Mouse (Mus musculus) liver (tissue): Measurements from ENCODE around the gene Rab8b.
"Not testable (repeated sequence)": the region's sequence is repeated elsewhere in the genome, so short reads cannot be mapped to it uniquely, and the experiment has no call there.

Experiments used
- DNase-seq: peaks from one replicate; pipeline ENCODE4 v3.0.0-alpha.2; 2020; ENCODE audit warnings: mixed read lengths

The Rab8b gene

GRCm38 (mm10) chr9:66886818-66887217 is 32.7 kb downstream of the Rab8b start:
- peak; percentile 37 for DNase-seq

DNA sequence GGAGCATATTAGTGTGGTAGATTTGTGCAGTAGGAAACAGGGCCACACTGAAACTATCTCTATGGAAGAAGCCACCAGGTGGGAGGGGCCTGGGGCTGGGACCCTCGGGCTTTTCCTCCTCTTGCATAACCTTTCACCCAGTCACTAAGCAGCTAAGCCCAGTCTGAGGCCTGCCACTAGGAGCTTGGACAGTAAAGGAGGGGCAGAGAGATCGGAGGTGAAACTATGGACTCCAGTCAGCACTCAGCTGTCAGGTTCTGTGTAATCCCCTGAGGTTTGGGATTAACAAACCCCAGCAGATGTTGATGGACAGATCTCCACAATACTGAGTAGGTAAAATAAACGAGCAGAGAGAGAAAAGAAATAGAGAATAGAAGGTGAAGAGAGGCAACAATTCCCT is 33.1 kb downstream of the Rab8b start:
- DNase-seq: no peak

DNA sequence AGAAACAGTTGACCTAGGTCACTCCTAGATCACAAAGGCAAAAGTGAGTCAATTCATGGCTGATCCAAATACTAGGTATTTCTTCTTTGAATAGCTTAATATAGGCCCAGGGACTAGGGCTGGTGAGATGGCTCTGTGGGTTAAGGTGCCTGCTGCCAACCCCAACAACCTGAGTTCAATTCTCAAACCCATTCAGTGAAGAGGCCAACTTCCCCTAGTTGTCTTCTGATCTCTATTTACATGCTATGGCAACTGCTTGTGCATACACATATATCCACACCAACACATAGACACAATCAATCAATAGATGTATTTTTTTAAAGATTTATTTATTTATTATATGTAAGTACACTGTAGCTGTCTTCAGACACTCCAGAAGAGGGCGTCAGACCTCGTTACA is 34.9 kb downstream of the Rab8b start:
- DNase-seq: no peak

- DNase-seq: no peak
Measured at GRCm38 (mm10) chr9:66883500-66883899, 36.0 kb downstream of the Rab8b start.

GRCm38 (mm10) chr9:66882406-66882821 is 37.1 kb downstream of the Rab8b start:
- no peak for DNase-seq

DNA sequence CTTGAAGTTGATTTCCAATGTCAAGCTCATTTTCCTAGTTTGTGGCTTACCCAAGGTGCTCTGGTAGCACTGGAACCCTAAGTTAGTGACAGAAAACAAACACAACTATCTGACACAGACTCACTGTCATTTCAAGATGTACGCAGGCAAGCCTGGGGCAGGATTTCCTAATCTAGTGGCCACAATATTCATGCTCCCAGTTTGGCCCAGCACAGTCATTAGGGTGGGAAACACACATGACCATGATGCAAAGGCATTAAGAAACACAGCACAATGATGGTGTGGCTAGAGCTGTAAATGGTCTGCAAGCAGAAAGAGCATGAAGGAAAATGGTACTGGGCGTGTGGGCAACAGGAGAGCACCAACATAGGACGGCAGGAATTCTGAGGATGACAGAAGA is 37.6 kb downstream of the Rab8b start:
- DNase-seq: no peak

DNA sequence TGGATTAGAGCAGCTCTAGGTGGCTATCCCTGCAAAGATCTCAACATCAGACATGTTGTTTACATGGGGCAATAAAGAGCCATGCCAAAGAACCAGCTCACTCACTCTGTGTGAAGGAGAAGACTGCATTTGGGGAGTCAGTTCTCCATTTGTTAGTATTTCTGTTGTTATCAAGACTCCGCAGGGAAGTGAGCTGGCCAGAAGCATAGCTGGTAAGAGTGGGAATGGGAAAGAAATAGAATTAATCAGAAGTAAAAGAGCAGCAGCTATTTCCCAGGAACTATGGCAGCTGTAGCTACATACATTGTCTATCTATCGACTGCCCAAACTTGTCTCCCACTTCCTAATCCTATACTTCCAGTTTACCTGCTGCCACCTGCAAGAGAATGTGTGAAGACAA is 38.7 kb downstream of the Rab8b start:
- no peak for DNase-seq

DNA sequence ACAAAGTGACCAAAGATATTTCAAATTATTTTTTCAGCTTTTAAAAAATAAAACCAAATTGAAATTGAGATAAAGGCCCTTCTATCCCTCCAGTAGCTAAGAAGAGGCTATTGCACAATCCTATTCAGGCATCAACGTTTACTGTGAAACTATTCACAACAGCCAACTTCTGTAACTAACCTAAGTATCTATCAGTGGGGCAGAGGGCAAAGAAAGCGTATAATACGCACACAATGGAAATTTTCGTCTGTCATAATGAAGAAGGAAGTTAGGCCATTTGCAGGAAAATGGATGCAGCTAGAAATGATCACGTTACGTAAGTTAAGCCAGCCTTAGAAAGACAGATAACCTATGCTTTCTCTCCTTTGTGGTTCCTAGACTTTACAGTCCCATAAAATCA is 40.0 kb downstream of the Rab8b start:
- no peak for DNase-seq

DNA sequence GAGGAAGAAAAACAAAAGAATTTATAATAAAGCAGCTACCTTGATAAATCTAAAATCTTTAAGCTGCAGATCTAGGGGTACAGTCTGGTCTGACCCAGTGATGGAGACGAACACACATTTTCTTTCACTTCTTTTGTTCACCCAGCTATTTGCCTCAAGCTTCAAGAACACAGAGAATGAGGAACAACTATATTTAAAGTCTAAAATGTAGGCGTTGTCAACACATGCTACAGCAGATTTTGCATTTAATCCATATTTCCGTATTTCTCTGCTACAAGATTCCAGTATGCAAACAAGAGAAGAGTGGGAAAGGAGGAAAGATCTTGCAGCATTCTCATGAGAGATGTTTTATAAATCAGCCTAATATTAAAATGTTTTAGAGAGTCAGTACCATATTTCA is 40.6 kb downstream of the Rab8b start:
- DNase-seq: no peak

DNA sequence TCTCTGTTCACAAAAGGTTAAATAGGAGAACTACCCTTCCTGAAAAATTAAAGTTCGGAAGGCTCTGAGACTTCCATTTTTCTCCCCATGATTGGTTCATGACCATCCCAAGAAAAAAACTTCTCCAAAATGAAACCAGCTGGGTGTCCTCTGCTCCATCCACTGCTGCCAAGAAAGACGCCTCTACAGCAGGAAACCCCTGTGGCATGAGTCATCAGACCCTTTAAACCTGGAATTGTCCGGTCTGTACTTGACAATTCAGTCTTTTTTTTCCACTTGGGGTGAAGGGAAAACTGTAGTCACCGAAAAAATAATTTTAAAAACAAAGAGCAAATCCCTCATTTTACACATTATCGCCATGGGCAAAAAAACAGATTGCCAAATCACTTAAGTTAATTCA is 42.9 kb downstream of the Rab8b start:
- no peak for DNase-seq

GRCm38 (mm10) chr9:66874297-66874696 is 45.2 kb downstream of the Rab8b start:
- no peak for DNase-seq

DNA sequence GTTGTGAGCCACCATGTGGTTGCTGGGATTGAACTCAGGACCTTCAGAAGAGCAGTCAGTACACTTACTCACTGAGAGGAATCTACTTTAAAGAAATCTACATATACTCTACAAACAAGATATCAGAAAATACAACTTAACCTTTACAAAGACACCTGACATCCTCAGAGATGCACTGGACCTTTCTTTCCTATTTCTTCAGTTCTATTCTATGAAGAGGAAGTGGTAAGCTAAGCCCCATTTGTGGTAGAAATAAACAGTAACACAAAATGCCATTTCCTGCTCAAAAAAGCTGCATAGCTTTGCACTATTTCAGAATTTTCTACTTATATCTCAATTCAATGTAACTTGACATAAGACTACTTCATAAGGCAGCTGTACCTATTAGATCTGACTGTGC is 46.0 kb downstream of the Rab8b start:
- no peak for DNase-seq

DNA sequence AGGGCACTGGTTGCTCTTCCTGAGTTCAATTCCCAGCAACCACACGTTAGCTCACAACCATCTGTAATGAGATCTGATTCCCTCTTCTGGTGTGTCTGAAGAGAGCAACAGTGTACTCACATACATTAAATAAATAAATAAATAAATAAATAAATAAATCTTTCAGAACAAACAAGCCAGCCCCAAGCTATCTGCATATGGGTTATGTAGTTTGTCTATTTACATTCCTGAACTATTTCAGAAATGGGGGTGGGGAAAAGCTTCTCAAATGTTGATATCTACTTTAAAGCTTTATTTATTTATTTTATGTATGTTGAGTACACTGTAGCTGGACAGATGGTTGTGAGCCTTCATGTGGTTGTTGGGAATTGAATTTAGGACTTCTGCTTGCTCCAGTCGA is 46.5 kb downstream of the Rab8b start:
- not testable (repeated sequence) for DNase-seq

DNA sequence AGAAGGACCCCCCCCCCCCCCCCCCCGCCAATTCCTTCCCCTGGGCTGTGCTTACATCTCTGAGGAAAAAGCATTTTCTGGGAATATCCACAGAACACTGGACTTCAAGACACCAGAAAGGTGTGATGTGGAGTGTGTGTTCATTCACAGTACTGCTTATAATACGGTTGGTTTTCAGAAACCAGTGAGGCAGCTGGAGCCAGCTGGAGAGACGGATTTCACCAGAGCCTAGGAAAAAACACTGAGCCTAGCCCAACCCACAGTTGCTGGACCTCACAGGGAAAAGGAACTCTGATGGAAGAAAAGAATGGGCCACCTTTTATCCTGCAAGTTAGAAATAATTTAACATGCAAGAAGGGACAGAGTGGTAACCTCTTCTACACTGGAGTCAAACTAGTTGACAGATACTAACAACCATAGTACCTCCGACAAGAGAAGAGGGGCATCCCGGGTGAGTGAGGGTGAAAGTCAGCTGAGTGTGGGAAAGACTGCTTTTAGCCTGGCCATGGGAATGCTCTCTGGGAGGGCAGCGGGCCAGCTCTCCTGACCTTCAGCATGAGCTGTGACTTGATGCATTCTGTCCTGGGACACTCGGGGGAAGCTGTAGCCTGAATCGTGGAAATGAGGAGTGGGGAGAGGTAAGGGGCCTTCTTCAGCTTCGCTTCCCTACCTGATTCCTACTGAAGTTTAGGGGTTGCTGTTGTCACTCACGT is 47.3 kb downstream of the Rab8b start:
- no peak for DNase-seq

DNA sequence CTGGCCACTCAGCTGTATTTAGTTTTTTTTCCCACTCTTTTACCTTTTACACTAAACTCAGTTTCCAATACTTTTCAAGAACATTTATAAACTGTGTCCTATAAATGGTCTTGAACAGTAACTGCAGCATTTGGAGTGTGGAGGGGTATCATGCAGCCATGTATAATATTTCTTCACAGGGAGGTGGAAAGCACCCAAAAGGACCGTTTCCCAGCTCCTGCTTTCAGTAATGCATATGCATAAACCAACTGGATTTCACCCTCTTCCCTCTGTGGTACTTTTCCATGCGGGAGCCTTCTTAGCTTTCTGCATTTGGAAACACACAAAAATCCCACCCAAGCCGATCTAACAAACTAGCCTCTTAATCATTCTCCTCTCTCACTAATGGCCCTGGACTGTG is 54.8 kb downstream of the Rab8b start:
- DNase-seq: no peak

DNA sequence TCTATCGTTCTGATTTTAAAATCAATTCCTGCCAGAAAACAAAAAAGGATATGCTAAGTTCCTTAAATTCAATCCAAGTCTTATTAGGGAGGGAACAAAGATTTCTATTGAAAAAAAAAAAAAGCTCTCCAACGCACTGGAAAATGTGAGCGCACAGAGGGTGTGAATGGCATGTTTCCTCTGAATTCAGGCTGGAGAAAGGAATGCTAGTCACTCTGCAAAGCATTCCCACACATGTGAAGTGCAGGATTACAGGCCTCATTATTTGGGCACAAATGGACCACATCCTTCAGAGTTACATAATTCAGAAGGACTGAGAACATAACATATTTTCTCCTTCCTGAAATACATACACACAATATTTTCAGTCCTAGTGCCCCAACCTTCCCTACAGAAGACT is 56.0 kb downstream of the Rab8b start:
- DNase-seq: no peak

DNA sequence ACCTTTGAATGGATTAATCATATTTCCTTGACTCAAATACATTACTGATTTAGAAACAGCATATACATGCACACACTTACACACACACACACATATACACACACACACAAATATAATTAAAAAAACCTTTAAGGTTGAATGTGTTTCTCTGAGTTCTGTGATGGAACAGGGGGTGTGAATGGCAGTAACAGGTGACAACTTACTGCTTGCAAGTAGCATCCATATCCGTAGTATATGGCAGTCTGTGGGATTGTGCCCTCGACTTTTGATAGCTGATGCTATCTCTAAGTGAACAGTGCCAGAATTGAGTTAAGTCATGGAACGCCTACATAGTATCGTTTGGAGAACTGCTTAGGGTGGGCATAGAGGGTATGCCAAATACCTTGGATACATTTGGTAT is 57.3 kb downstream of the Rab8b start:
- no peak for DNase-seq

GRCm38 (mm10) chr9:66861104-66861767 is 58.3 kb downstream of the Rab8b start:
- no peak for DNase-seq

GRCm38 (mm10) chr9:66859523-66859922 is 60.0 kb downstream of the Rab8b start:
- no peak for DNase-seq

GRCm38 (mm10) chr9:66855865-66856264 is 63.6 kb downstream of the Rab8b start:
- no peak for DNase-seq

DNA sequence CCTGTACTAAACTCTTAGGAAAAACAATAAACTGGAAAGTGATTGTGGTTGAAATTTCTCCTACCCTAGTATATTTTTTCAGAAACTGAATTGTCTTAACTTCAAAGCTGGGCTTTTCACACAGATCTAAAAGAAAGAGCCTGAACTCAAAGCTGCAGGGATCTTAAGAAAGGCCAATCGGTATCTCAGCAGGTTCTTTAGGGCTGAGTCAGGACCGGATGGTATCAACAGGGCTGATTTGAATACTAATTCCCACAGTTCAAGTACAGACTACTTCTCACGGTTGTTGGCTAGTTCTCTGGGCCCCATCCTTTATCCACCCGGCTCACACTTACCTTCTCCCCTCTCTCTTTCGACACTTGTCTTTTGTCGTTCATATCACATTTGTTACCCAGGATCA is 66.9 kb downstream of the Rab8b start:
- no peak for DNase-seq

- no peak for DNase-seq
Measured at GRCm38 (mm10) chr9:66850966-66851365, 68.5 kb downstream of the Rab8b start.

- no peak for DNase-seq
Measured at GRCm38 (mm10) chr9:66846822-66847221, 72.7 kb downstream of the Rab8b start.

GRCm38 (mm10) chr9:66835097-66835480 is 84.4 kb downstream of the Rab8b start:
- DNase-seq: peak; percentile 66
